Mouse (Mus musculus) hindbrain, embryonic 12.5 days (tissue): ENCODE data around the gene Skil. TPM values are rescaled to one million over a fixed set of nuclear protein-coding genes. Genes with fewer than 3 reads are reported as not detected.
A peak's percentile ranks its signal among the peaks of the same experiment; 100 is the strongest.

Experiments
- ATAC-seq: fragments of 200-750 bp; cut with Nextera tagmentation; 2 replicates; pipeline ENCODE4 v1.8.0; 2017; ENCODE audit warnings: moderate TSS enrichment; ENCODE audit not compliant: low FRiP score
- H3K27ac ChIP-seq: fragments of 300-500 bp; sonication (generic); 2 replicates; pipeline ENCODE4 v1.5.1; 2016; ENCODE audit warnings: mild to moderate bottlenecking
- H3K27me3 ChIP-seq: fragments of 300-500 bp; sonication (generic); 2 replicates; pipeline ENCODE4 v1.6.1; 2016; ENCODE audit warnings: mild to moderate bottlenecking
- H3K36me3 ChIP-seq: fragments of 300-500 bp; sonication (generic); 2 replicates; pipeline ENCODE4 v1.6.1; 2016; ENCODE audit warnings: mild to moderate bottlenecking
- H3K4me1 ChIP-seq: fragments of 300-500 bp; sonication (generic); 2 replicates; pipeline ENCODE4 v1.6.1; 2016
- H3K4me2 ChIP-seq: fragments of 300-500 bp; sonication (generic); replicated peaks from 2 replicates; pipeline ENCODE4 v1.6.1; 2016; ENCODE audit warnings: mild to moderate bottlenecking
- H3K4me3 ChIP-seq: fragments of 300-500 bp; sonication (generic); 2 replicates; pipeline ENCODE4 v1.5.1; 2016; ENCODE audit warnings: mild to moderate bottlenecking
- H3K9ac ChIP-seq: fragments of 300-500 bp; sonication (generic); 2 replicates; pipeline ENCODE4 v1.6.1; 2016; ENCODE audit warnings: mild to moderate bottlenecking, moderate library complexity
- H3K9me3 ChIP-seq: fragments of 300-500 bp; sonication (generic); replicated peaks from 2 replicates; pipeline ENCODE4 v1.6.1; 2016; ENCODE audit warnings: mild to moderate bottlenecking
- WGBS: fragments of 180-500 bp; shearing (Covaris S2); methylation state at CpG from one replicate; pipeline ENCODE4 v1.1.7; 2016; 5-methylcytosine and 5-hydroxymethylcytosine counted together
- polyA plus RNA-seq: library from polyadenylated mRNA; unstranded; fragments of >200 nt; fragmentation: Nextera tagmentation; extraction: Ambion mirVana; gene quantifications from 2 replicates; pipeline ENCODE4 v1.2.1, GENCODE M21; 2016

Skil gene
- polyA plus RNA-seq, 1 experiment from 2014 or later: 52.8 TPM

GRCm38 (mm10) chr3:31100026-31100425 is 5.2 kb downstream of the Skil start:
- WGBS: 86% methylated on average over 5 of the region's 5 CpGs
- Histone ChIP-seq H3K27me3 (no peaks in the 10 kb centered on the region), H3K4me1 (peaks cover 54% of the 10 kb centered on the region), H3K9me3 (no peaks in the 10 kb centered on the region), H3K4me2 (peak overlapping the region; percentile 48), H3K4me3 (peak overlapping the region; percentile 5; the same call in 1 of the 2 replicates), H3K36me3 (0 out of 2 replicates have a peak, but pooled peaks cover 3% of the 10 kb centered on the region), H3K27ac (no peak overlapping the region), H3K9ac (no peak overlapping the region)
- no peak for ATAC-seq

DNA sequence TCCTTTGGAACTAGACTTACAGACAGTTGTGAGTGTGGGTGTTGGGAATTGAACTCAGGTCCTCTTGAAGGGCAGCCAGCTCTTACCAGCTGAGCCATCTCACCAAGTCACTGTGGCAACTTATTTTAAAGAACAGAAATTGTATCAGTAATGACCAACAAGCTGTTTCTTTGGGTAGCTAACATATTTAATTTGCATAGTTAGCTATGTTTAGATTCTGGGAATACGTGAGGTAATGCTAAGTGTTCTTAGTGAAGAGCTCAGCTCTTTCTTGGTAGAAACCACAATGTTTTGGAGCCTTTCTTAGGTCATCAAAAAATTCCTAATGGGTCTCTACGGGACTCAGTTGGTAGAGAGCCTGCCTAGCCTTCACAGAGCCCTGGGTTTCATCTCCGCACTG is 5.9 kb downstream of the Skil start:
- Histone ChIP-seq H3K4me3 (no peak overlapping the region), H3K4me1 (peaks cover 54% of the 10 kb centered on the region), H3K9ac (no peak overlapping the region), H3K4me2 (0 out of 2 replicates have a peak overlapping the region, but pooled peaks have one; percentile 11), H3K36me3 (0 out of 2 replicates have a peak, but pooled peaks cover 3% of the 10 kb centered on the region), H3K27me3 (no peaks in the 10 kb centered on the region), H3K9me3 (no peaks in the 10 kb centered on the region), H3K27ac (no peak overlapping the region)
- no peak for ATAC-seq
- WGBS: 97% methylated on average over 3 of the region's 3 CpGs

- ATAC-seq: no peak
- no peak overlapping the region for H3K27ac ChIP-seq
- H3K36me3 ChIP-seq: no peaks in the 10 kb centered on the region
- no peak overlapping the region for H3K4me2 ChIP-seq
- no peak overlapping the region for H3K4me3 ChIP-seq
- peaks cover 36% of the 10 kb centered on the region for H3K4me1 ChIP-seq
- H3K27me3 ChIP-seq: no peaks in the 10 kb centered on the region
- no peak overlapping the region for H3K9ac ChIP-seq
- H3K9me3 ChIP-seq: no peaks in the 10 kb centered on the region
- 78% methylated on average over 6 of the region's 6 CpGs for WGBS
These were observed 10.1 kb downstream of the Skil start for GRCm38 (mm10) chr3:31104936-31105335.

GRCm38 (mm10) chr3:31106597-31106996 is 11.7 kb downstream of the Skil start:
- no peak for ATAC-seq
- Histone ChIP-seq H3K9ac (no peak overlapping the region), H3K4me2 (no peak overlapping the region), H3K4me3 (no peak overlapping the region), H3K4me1 (peaks cover 23% of the 10 kb centered on the region), H3K27me3 (no peaks in the 10 kb centered on the region), H3K27ac (no peak overlapping the region), H3K36me3 (no peaks in the 10 kb centered on the region), H3K9me3 (no peaks in the 10 kb centered on the region)
- 89% methylated on average over 6 of the region's 6 CpGs for WGBS

GRCm38 (mm10) chr3:31107674-31108073 is 12.8 kb downstream of the Skil start:
- Histone ChIP-seq H3K36me3 (no peaks in the 10 kb centered on the region), H3K27ac (no peak overlapping the region), H3K4me2 (no peak overlapping the region), H3K4me3 (no peak overlapping the region), H3K4me1 (peaks cover 17% of the 10 kb centered on the region), H3K27me3 (no peaks in the 10 kb centered on the region), H3K9me3 (no peaks in the 10 kb centered on the region), H3K9ac (no peak overlapping the region)
- no peak for ATAC-seq
- 82% methylated on average over 4 of the region's 4 CpGs for WGBS

DNA sequence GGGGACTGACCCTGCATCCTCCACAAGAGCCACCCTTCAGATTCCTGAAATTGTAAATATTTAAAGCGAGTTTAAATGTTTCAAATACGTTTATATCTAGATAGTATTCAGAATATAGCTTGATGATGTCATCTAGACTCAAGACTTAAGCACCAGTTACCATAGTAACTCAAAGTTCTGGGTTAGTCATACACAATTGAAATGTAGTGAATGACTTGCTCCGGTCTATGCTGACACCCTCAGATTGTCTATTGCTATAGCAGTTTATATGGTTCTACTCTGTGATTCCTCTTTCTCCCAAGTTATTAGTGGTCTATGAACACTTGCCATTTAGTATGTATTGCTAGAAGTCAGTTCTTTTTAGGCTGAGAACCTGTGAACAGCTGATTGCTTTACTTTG is 14.2 kb downstream of the Skil start:
- Histone ChIP-seq H3K4me3 (no peak overlapping the region), H3K9me3 (no peaks in the 10 kb centered on the region), H3K27me3 (no peaks in the 10 kb centered on the region), H3K4me1 (peaks cover 10% of the 10 kb centered on the region), H3K36me3 (peaks cover 9% of the 10 kb centered on the region), H3K4me2 (no peak overlapping the region), H3K27ac (no peak overlapping the region), H3K9ac (no peak overlapping the region)
- ATAC-seq: no peak
- WGBS: 84% methylated on average over 3 of the region's 3 CpGs

DNA sequence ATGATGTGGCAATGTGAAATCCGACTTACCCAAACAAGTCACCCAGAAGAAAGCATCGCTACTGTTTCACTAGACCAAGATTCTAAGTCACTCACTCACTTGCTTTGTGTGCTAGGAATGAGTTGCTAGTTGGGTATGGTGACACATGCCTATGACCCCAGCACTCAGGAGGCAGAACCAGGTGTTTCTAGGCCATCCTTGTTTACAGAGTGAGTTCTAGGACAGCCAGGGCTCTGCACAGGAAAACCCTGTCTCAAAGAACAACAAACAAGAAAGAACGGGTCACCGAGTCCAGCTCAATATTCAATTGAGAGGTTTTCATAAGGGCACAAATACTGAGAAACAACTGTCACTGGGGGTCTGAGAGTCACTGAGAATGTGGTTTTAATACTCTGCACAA is 28.2 kb downstream of the Skil start:
- Histone ChIP-seq H3K4me3 (no peak overlapping the region), H3K36me3 (peaks cover 42% of the 10 kb centered on the region)
- 87% methylated on average over 4 of the region's 4 CpGs for WGBS

DNA sequence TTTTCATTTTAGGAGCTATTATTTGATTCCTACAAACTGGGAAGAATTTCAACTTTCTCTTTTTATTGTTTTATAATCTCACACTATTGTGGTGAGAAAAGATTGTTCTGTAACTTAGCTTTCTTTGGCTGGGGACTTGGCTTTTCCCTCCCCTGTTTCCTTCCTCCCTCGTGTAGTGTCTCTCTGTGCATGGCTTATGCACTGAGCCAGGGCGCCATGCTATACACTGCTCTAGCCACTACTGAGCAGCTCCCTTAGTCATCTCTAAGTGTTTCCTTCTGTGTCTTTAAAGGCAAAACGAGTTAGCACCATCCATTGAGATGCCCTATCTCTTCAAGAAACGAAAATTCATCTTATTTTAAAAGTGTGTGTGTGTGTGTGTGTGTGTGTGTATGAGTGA is 31.4 kb downstream of the Skil start:
- Histone ChIP-seq H3K27me3 (no peaks in the 10 kb centered on the region), H3K9me3 (no peaks in the 10 kb centered on the region), H3K36me3 (peaks cover 19% of the 10 kb centered on the region), H3K9ac (no peak overlapping the region), H3K4me2 (no peak overlapping the region), H3K27ac (no peak overlapping the region), H3K4me1 (no peaks in the 10 kb centered on the region), H3K4me3 (no peak overlapping the region)
- ATAC-seq: no peak
- 78% methylated on average over 4 of the region's 4 CpGs for WGBS

More for the DNA sequence above, 28.2 kb downstream of the Skil start:
- Histone ChIP-seq H3K4me2 (no peak overlapping the region), H3K9ac (no peak overlapping the region), H3K4me1 (no peaks in the 10 kb centered on the region), H3K9me3 (no peaks in the 10 kb centered on the region), H3K27me3 (no peaks in the 10 kb centered on the region), H3K27ac (no peak overlapping the region)
- no peak for ATAC-seq

DNA sequence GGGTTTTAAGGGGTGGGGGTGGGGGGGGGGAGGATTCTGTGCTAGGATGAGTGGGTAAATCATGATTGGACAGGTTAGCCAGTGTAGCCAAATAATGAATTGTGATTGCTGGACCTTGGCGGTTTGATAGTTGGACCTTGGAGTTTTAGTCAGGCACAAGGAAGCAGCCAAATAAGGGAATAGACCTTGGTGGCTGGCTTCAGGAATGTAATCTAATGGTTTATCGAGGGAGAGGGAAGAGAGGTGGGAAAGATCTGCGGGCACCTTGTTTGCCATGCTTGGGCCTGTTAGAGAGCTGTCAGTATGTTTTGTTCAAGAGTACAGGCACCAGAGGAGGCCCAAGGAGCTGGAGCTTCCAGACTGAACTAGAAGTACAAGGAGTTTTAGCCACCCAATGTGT is 32.0 kb downstream of the Skil start:
- ATAC-seq: no peak
- 93% methylated on average over 3 of the region's 3 CpGs for WGBS

DNA sequence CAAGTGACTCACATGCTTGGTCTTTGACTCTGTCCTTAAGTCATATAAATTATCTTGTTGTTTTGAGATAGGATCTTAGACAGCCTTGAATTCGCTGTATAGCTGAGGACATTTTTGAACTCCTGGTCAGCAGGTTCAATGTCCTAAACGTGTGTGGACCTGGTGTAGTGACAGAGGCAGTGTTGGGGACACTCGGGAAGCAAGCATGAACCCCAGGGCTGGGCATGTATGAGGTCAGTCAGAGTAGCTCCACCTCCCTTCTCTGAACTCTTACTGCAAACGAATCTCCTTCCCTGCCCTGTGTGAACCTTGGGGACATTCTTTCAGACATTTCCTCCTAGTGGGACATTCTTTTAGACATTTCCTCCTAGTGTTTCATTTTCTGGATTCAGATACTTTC is 34.9 kb downstream of the Skil start:
- Histone ChIP-seq H3K4me3 (no peak overlapping the region), H3K9ac (no peak overlapping the region), H3K4me1 (no peaks in the 10 kb centered on the region), H3K9me3 (no peaks in the 10 kb centered on the region), H3K27ac (no peak overlapping the region), H3K4me2 (no peak overlapping the region), H3K27me3 (no peaks in the 10 kb centered on the region), H3K36me3 (no peaks in the 10 kb centered on the region)
- ATAC-seq: no peak
- WGBS: 53% methylated on average over 4 of the region's 4 CpGs

More for the DNA sequence above, 32.0 kb downstream of the Skil start:
- H3K36me3 ChIP-seq: peaks cover 18% of the 10 kb centered on the region
- no peak overlapping the region for H3K9ac ChIP-seq
- H3K4me3 ChIP-seq: no peak overlapping the region
- no peaks in the 10 kb centered on the region for H3K4me1 ChIP-seq
- no peaks in the 10 kb centered on the region for H3K27me3 ChIP-seq
- H3K9me3 ChIP-seq: no peaks in the 10 kb centered on the region
- H3K27ac ChIP-seq: no peak overlapping the region
- H3K4me2 ChIP-seq: no peak overlapping the region

DNA sequence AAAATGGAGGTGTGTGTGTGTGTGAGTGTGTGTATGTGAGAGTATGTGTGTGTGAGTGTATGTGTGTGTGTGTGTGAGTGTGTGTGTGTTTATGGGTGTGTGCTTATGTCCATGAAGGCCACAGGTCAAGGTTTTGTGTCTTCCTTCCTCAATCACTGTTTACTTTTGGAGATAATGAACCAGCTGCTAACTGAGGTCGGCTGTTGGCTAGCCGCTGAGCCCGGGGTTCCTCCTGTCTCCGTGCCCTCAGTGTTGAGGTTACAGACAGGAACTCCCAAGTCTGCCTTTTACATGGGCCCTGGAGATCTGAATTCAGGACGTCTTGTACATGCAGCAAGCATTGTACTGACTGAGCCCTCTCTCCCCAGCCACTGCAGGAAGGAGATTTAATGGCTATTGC is 38.8 kb downstream of the Skil start:
- Histone ChIP-seq H3K27me3 (no peaks in the 10 kb centered on the region), H3K4me3 (no peak overlapping the region), H3K36me3 (no peaks in the 10 kb centered on the region), H3K27ac (no peak overlapping the region), H3K4me1 (no peaks in the 10 kb centered on the region), H3K4me2 (no peak overlapping the region), H3K9ac (no peak overlapping the region), H3K9me3 (no peaks in the 10 kb centered on the region)
- 71% methylated on average over 5 of the region's 5 CpGs for WGBS
- ATAC-seq: no peak

- Histone ChIP-seq H3K4me3 (no peak overlapping the region), H3K4me1 (no peaks in the 10 kb centered on the region), H3K9me3 (no peaks in the 10 kb centered on the region), H3K27me3 (no peaks in the 10 kb centered on the region), H3K4me2 (no peak overlapping the region), H3K36me3 (no peaks in the 10 kb centered on the region), H3K9ac (no peak overlapping the region), H3K27ac (no peak overlapping the region)
- WGBS: 75% methylated on average over 8 of the region's 8 CpGs
- ATAC-seq: no peak
These were observed 39.4 kb downstream of the Skil start for GRCm38 (mm10) chr3:31134246-31134645.

- H3K4me1 ChIP-seq: no peaks in the 10 kb centered on the region
- H3K36me3 ChIP-seq: no peaks in the 10 kb centered on the region
- no peaks in the 10 kb centered on the region for H3K27me3 ChIP-seq
- no peak overlapping the region for H3K27ac ChIP-seq
- no peak overlapping the region for H3K4me2 ChIP-seq
- H3K4me3 ChIP-seq: no peak overlapping the region
- WGBS: 70% methylated on average over 7 of the region's 7 CpGs
- H3K9ac ChIP-seq: no peak overlapping the region
- ATAC-seq: no peak
- H3K9me3 ChIP-seq: no peaks in the 10 kb centered on the region
These were observed 39.8 kb downstream of the Skil start for GRCm38 (mm10) chr3:31134696-31135095.
